Mouse (Mus musculus) monocyte, adult 59 days (primary cell): ENCODE results near the gene Ly6g6f. TPM values are rescaled to one million over a fixed set of nuclear protein-coding genes. Genes with fewer than 3 reads are reported as not detected.

Source experiments
- total RNA-seq, 2 experiments: library from RNA; stranded (reverse); gene quantifications; one replicate each; pipeline ENCODE4 v1.2.4; 2023

Gene Ly6g6f
- total RNA-seq: not detected

GRCm38 (mm10) chr17:35085208-35085865 lies at the start of gene Ly6g6f:
TSS of gene Ly6g6f (minus strand) at chr17:35085610.

GRCm38 (mm10) chr17:35134801-35135590 lies 49.6 kb upstream of the Ly6g6f start, which contains the start of gene Bag6:
TSS of gene Bag6 (plus strand) at chr17:35135178.

DNA sequence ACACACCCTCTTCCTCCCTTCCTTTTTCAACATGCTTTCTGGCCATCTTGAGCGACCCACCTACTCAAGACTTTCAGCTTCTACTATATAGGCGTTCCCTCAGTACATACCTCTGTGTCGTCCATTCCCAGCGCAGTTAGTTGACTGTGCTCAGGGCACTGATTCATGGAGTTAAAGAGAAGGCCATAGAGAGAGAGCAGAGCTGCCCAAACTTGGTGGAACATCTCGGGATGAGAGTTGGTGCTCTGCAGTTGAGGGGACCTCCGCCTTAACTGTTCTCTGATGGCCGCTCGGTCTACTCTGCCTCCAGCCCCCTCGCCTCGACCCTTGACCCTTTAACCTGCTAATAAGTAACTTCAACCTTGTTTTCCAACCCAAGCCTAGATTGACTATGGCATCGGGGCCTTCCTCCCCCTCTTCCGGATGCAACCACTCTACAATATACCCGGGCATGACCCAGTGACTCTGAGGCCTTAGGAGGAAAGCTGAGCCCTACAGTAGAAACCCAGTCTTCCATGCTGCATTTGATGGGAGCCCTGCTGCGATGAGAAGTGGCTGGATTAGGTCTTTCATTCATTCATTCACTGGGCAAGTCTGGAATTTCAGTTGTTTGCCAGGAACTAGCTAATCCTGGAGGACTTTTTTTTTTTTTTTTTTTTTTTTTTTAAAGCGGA lies 46.2 kb upstream of the Ly6g6f start, which contains the start of gene Apom:
Apom (minus strand) TSS at position 551 of the 674 bp plus-strand sequence.

DNA sequence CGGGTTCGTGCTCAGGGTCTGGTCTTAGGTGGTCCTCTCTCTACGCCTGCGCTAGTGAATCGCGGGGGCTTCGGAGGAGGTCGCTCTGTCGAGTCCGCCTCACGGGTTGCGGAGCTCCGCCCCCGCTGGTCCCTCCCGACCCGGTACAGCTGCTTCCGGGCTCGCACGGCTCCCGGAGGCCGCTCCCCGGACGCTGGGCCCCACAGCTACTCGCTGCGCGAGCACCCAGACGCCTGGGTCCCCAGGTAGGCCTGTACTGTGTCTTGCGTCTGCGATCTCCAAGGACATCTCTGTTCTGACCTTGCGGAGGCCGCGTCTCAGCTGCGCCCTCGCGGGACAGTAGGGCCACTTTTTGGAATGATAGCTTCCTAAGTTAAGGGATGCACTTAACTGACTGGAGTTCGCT lies 40.8 kb upstream of the Ly6g6f start, which contains the start of gene D17H6S53E:
D17H6S53E (plus strand) TSS at position 168 of the 406 bp plus-strand sequence.

GRCm38 (mm10) chr17:35121871-35122303 lies 36.5 kb upstream of the Ly6g6f start, which contains the start of gene Csnk2b:
TSS of gene Csnk2b (minus strand) at chr17:35122053.

GRCm38 (mm10) chr17:35121143-35121799 lies 35.9 kb upstream of the Ly6g6f start, which contains the start of gene Gpank1:
TSS of gene Gpank1 (plus strand) at chr17:35121455.

GRCm38 (mm10) chr17:35115046-35116019 lies 29.9 kb upstream of the Ly6g6f start, which contains the start of gene Ly6g5b:
TSS of gene Ly6g5b (minus strand) at chr17:35115428.

DNA sequence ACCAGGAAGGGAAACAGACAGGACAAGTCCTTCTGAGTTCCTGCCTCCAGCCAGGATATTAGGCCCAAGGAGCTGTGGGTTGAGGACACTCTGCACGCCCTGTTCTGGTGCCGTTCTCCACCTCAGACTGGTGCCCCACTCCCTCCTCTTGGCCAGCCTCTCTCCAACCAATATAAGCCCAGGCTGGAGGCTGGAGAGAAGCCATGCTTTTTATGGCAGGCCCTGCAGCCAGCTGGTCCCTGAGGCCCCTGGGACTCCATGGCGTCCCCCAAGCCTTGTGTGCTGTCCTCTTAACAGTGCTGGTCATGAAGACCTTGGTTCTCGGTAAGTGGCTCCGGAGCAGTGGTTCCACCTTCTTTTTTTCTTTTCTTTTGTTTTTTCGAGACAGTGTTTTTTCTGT lies 22.7 kb upstream of the Ly6g6f start, which contains the start of gene Ly6g5c:
Ly6g5c (plus strand) TSS at position 183 of the 400 bp plus-strand sequence.

GRCm38 (mm10) chr17:35088825-35089644 lies 3.6 kb upstream of the Ly6g6f start, which contains the start of gene Abhd16a:
TSS of gene Abhd16a (plus strand) at chr17:35089263.

DNA sequence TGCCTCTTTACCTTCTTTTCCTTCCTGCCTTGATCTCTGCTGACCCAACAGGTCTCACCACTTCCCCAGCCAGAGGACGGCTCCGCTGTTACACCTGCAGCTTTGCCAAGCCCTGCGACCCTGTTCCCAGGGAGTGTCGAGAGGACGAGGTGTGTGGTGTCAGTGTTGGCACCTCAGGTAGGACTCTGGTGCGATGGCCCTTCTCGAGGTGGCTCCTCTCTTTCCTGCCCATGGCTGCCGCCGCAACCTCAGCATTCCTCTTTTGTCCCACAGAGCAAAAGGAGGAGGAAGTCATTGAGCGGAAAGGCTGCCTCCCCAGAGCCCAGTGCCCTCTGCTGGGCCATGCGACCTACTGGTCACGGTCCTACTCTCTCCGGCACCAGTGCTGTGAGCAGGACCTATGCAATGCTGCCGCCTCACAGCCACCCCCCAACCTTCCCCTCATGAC lies 7.6 kb downstream of the Ly6g6f start, which contains the start of gene Ly6g6d:
Ly6g6d (minus strand) TSS at position 280 of the 448 bp plus-strand sequence.

GRCm38 (mm10) chr17:35076507-35077176 lies 8.8 kb downstream of the Ly6g6f start, which contains the start of gene Ly6g6e:
TSS of gene Ly6g6e (plus strand) at chr17:35076902.

DNA sequence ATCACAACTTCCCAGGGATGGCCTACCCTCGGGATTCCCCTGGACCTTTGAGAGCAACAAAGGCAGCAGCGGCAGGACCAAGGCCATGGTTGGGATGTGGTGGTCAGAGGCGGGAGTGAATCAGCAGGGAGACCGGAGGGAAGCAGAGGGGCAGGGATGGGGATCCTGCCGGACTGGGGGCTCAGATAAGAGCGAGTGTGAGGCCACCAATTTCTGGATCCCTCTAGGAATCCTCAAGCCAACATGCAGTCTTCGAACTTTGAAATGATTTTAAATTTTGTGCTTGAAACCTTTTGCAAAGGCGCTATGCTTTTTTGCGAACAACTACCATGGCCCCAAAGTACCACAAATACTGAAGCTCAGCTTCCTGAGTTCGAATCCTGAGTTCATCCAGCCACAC lies 19.3 kb downstream of the Ly6g6f start, which contains the start of gene Mpig6b:
Mpig6b (minus strand) TSS at position 101 of the 400 bp plus-strand sequence.

GRCm38 (mm10) chr17:35064951-35065947 lies 20.2 kb downstream of the Ly6g6f start, which contains the start of gene Ly6g6c:
TSS of gene Ly6g6c (plus strand) at chr17:35065388.

GRCm38 (mm10) chr17:35058911-35059892 lies 26.2 kb downstream of the Ly6g6f start, which contains the start of gene Ddah2:
TSS of gene Ddah2 (plus strand) at chr17:35059035.

DNA sequence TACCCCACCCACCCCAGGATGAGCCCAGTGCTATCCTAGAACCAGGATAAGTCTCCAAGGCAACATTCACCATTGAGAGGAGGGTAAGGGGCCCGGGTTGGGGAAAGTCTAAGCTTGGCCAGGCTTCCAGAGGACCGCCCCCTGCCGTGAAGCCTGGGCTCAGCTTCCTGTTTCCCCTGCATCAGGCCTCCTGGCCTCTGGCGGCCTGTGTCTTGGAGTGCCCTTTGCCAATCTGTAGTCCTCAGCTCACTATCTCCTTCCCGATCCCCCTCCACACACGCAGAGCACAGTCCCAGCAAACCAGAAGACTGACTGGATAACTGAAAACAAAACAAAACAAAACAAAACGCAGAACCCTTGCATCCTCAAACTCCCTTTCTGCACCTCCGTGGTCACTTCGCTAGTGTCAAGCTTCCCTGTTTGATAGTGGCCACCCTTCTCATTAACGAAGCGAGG lies 35.8 kb downstream of the Ly6g6f start, which contains the start of gene Clic1:
Clic1 (plus strand) TSS at position 406 of the 456 bp plus-strand sequence.

